Comparison of ENCODE assay signal across 17 mouse cellular contexts in the genomic region with DNA sequence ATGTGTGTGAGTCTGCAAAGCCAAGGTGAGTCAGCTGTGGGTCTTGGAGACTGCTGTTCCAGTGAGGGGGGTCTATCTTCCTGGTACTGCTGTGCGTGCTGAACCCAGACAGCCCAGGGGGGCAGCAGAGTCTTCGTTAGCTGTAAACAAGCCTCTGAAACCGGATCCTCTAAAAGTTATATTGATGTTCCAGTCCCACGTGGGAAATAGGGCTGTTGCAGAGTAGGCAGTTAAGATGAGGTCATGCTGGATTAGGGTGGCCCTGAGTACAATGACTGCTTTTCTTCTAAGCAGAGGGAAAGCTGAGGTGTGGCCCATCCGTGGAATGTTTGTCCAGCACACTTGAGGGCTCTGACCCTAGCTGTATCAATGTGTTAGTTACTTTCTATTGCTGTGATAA. TPM values are rescaled to one million over a fixed set of nuclear protein-coding genes. Genes with fewer than 3 reads are reported as not detected.
DNase-seq lines count a peak whose midpoint lies in the region; ATAC-seq lines count a peak whose summit lies in the region.
"Had no signal": no experiment of that assay in that cellular context is flagged by ENCODE, and none has a peak within 500 bp of the region (broad histone marks: within the 10 kb centered on the region; RNA-seq: fewer than 3 reads in every experiment).

No protein-coding gene starts in this region.

- DNase-seq in gastrocnemius, adult 18-20 months (ENCODE audit: low spot score) = peak; percentile 22
- no peak for DNase-seq in gastrocnemius, postnatal 10 days
- DNase-seq in 3134 (ENCODE audit: extremely low read depth, insufficient read length, low spot score) = peak; percentile 54
- no peak for DNase-seq in adrenal gland, adult 8-10 months
- DNase-seq in cerebellum, adult 9-10 months = no peak
- DNase-seq: cerebellum, postnatal 36 days; kidney, adult 18-20 months; liver, embryonic 13.5 days; midbrain, embryonic 14.5 days had no signal

- no peak overlapping the region for H3K9ac ChIP-seq in embryonic facial prominence, embryonic 13.5 days
- H3K9ac ChIP-seq in limb, embryonic 13.5 days = no peak overlapping the region
- H3K9ac ChIP-seq: forebrain, embryonic 13.5 days; liver, embryonic 13.5 days had no signal

- H3K4me3 ChIP-seq in embryonic facial prominence, embryonic 13.5 days = no peak overlapping the region
- H3K4me3 ChIP-seq in limb, embryonic 13.5 days = no peak overlapping the region
- H3K4me3 ChIP-seq: forebrain, embryonic 13.5 days; liver, embryonic 13.5 days had no signal

- peaks cover 9% of the 10 kb centered on the region; the same call in 1 of the 2 replicates for H3K4me1 ChIP-seq in embryonic facial prominence, embryonic 13.5 days
- H3K4me1 ChIP-seq in limb, embryonic 13.5 days = peaks cover 10% of the 10 kb centered on the region
- H3K4me1 ChIP-seq: forebrain, embryonic 13.5 days; liver, embryonic 13.5 days had no signal

- H3K27ac ChIP-seq in embryonic facial prominence, embryonic 13.5 days = 0 out of 2 replicates have a peak overlapping the region, but pooled peaks have one; percentile 16
- H3K27ac ChIP-seq in limb, embryonic 13.5 days = 0 out of 2 replicates have a peak overlapping the region, but pooled peaks have one; percentile 28
- H3K27ac ChIP-seq: forebrain, embryonic 13.5 days; liver, embryonic 13.5 days had no signal

- no peaks in the 10 kb centered on the region for H3K9me3 ChIP-seq in embryonic facial prominence, embryonic 13.5 days
- no peaks in the 10 kb centered on the region for H3K9me3 ChIP-seq in limb, embryonic 13.5 days
- H3K9me3 ChIP-seq: forebrain, embryonic 13.5 days; liver, embryonic 13.5 days had no signal

- no peaks in the 10 kb centered on the region for H3K36me3 ChIP-seq in embryonic facial prominence, embryonic 13.5 days
- no peaks in the 10 kb centered on the region for H3K36me3 ChIP-seq in limb, embryonic 13.5 days
- H3K36me3 ChIP-seq: liver, embryonic 13.5 days had no signal

- no peaks in the 10 kb centered on the region for H3K27me3 ChIP-seq in embryonic facial prominence, embryonic 13.5 days
- no peaks in the 10 kb centered on the region for H3K27me3 ChIP-seq in limb, embryonic 13.5 days
- H3K27me3 ChIP-seq: forebrain, embryonic 13.5 days; liver, embryonic 13.5 days had no signal

- 10% methylated on average over 5 of the region's 5 CpGs for WGBS in embryonic facial prominence, embryonic 13.5 days
- WGBS in limb, embryonic 13.5 days = 12% methylated on average over 5 of the region's 5 CpGs

- H3K4me2 ChIP-seq in embryonic facial prominence, embryonic 13.5 days = no peak overlapping the region
- no peak overlapping the region for H3K4me2 ChIP-seq in limb, embryonic 13.5 days (replicated peaks)
- H3K4me2 ChIP-seq: forebrain, embryonic 13.5 days; liver, embryonic 13.5 days had no signal

- no peak for ATAC-seq in embryonic facial prominence, embryonic 13.5 days (ENCODE audit: insufficient number of reproducible peaks, insufficient read depth, low FRiP score, low TSS enrichment, low read depth)
- ATAC-seq in limb, embryonic 13.5 days (ENCODE audit: low FRiP score, low read depth) = peak; percentile 64; the same call in 1 of the 2 replicates
- no peak for ATAC-seq in activated CD4-positive, CD25-positive, alpha-beta regulatory T cell, adult 4 months
- ATAC-seq: forebrain, embryonic 13.5 days had no signal

RNA-seq across cellular contexts. Expression of gene Dnajb6, which starts 27.2 kb away (rescaled TPM):
- total RNA-seq in gastrocnemius, adult 18-20 months (2021) = 10 to 100 TPM; 76.6 to 88.0 TPM
- 10 to 100 TPM; 67.7 to 78.0 TPM for total RNA-seq in gastrocnemius, postnatal 10 days (2021)
- polyA plus RNA-seq in embryonic facial prominence, embryonic 13.5 days (2015; fragmentation: Nextera tagmentation; extraction: Ambion mirVana) = 156 and 157 TPM in 2 replicates
- 154 and 161 TPM in 2 replicates for polyA plus RNA-seq in limb, embryonic 13.5 days (2015; fragmentation: Nextera tagmentation; extraction: Ambion mirVana)
- 100 to 1,000 TPM; 113 to 126 TPM for polyA plus RNA-seq in activated CD4-positive, CD25-positive, alpha-beta regulatory T cell, adult 4 months (2017; shearing (Covaris generic))
- total RNA-seq in adrenal gland, adult 8-10 months (2022) = 100 to 1,000 TPM; 116 to 159 (median 134) TPM

RNA-seq across cellular contexts. Expression of gene Gm5129, which starts 27.5 kb away (rescaled TPM):
- 1 to 10 TPM in 1 of 2 experiments, not detected in 1; 1.1 TPM for total RNA-seq in gastrocnemius, adult 18-20 months (2021)
- not detected for total RNA-seq in gastrocnemius, postnatal 10 days (2021)
- not detected in 2 replicates for polyA plus RNA-seq in embryonic facial prominence, embryonic 13.5 days (2015; fragmentation: Nextera tagmentation; extraction: Ambion mirVana)
- not detected in 2 replicates for polyA plus RNA-seq in limb, embryonic 13.5 days (2015; fragmentation: Nextera tagmentation; extraction: Ambion mirVana)
- polyA plus RNA-seq in activated CD4-positive, CD25-positive, alpha-beta regulatory T cell, adult 4 months (2017; shearing (Covaris generic)) = not detected
- total RNA-seq in adrenal gland, adult 8-10 months (2022) = 1 to 10 TPM in 2 of 4 experiments, not detected in 2; 1.6 to 2.2 TPM
- total RNA-seq: granulocyte monocyte progenitor cell, adult 5-6 weeks; heart, postnatal 25 days; layer of hippocampus, postnatal 14 days had no signal
- polyA plus RNA-seq: forebrain, embryonic 13.5 days; liver, embryonic 13.5 days; midbrain, embryonic 14.5 days; neural tube, embryonic 14.5 days had no signal

Comparison
In these comparisons a context has a peak if more than half of its experiments do, and no peak if none do; other contexts are left out.
1. DNase-seq: peak in gastrocnemius, adult 18-20 months (single experiment) and 3134 (single experiment); none in gastrocnemius, postnatal 10 days (single experiment), adrenal gland, adult 8-10 months (single experiment) and cerebellum, adult 9-10 months (single experiment).